28 mouse cellular contexts compared by ENCODE assay signal in the genomic region with DNA sequence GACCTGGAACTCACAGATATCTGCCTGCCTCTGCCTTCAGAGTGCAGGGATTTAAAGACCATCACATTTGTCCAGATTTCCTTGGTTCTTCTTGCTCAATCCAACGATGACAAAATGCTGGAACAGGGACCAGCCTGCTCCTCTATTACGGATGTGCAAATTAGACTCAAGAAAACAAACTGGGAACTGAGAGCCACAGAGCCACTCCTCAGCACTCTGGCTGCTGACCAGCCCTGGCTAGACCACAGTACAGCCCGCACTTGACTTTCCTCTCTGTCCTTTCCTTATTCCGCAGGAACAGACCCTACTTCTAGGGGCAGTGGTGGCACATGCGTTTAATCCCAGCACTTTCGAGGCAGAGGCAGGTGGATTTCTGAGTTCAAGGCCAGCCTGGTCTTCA. TPM values are rescaled to one million over a fixed set of nuclear protein-coding genes. Genes with fewer than 3 reads are reported as not detected.
DNase-seq lines count a peak whose midpoint lies in the region; ATAC-seq lines count a peak whose summit lies in the region.
"Had no signal": no experiment of that assay in that cellular context is flagged by ENCODE, and none has a peak within 500 bp of the region (broad histone marks: within the 10 kb centered on the region; RNA-seq: fewer than 3 reads in every experiment).

No protein-coding gene starts in this region.

- peak; percentile 74 to 79 for DNase-seq in heart, adult 18-20 months
- peak; percentile 24 for DNase-seq in lung, postnatal 25 days (ENCODE audit: low spot score)
- DNase-seq in lung, postnatal 4 days: no peak
- DNase-seq in gastrocnemius, postnatal 25 days: peak; percentile 69
- peak; percentile 65 for DNase-seq in skeletal muscle tissue, adult 2 months (ENCODE audit: low read depth, low spot score)
- DNase-seq: adrenal gland, adult 2 months; B cell, adult 2 months; cerebellum, adult 2 months; kidney, adult 9 months; kidney, postnatal 14 days; liver, postnatal 0 days; thymus, postnatal 14 days had no signal

- H3K27me3 ChIP-seq in heart, embryonic 12.5 days (replicated peaks): peaks cover 9% of the 10 kb centered on the region
- H3K27me3 ChIP-seq: embryonic facial prominence, embryonic 15.5 days; limb, embryonic 12.5 days had no signal

- H3K9ac ChIP-seq in heart, embryonic 12.5 days: no peak overlapping the region
- H3K9ac ChIP-seq: embryonic facial prominence, embryonic 15.5 days; heart, embryonic 13.5 days; limb, embryonic 12.5 days; liver, postnatal 0 days had no signal

- peaks cover 13% of the 10 kb centered on the region for H3K4me1 ChIP-seq in heart, embryonic 12.5 days (replicated peaks)

- ATAC-seq in heart, embryonic 12.5 days (ENCODE audit: insufficient number of reproducible peaks, low FRiP score): no peak
- no peak for ATAC-seq in granulocyte monocyte progenitor cell, adult 5-6 weeks (replicated peaks; ENCODE audit: poor library complexity, severe bottlenecking)
- ATAC-seq: forebrain, embryonic 14.5 days; hindbrain, embryonic 16.5 days; intestine, embryonic 16.5 days; liver, postnatal 0 days; Patski had no signal

- 69% methylated on average over 6 of the region's 6 CpGs for WGBS in heart, embryonic 12.5 days

- H3K36me3 ChIP-seq in heart, embryonic 12.5 days: peaks cover 7% of the 10 kb centered on the region; the same call in 1 of the 2 replicates
- H3K36me3 ChIP-seq: G1E; limb, embryonic 12.5 days had no signal

- no peaks in the 10 kb centered on the region for H3K9me3 ChIP-seq in heart, embryonic 12.5 days (replicated peaks)
- H3K9me3 ChIP-seq: embryonic facial prominence, embryonic 15.5 days; G1E; heart, embryonic 13.5 days; hindbrain, embryonic 10.5 days; limb, embryonic 12.5 days had no signal

- H3K27ac ChIP-seq in heart, embryonic 12.5 days (ENCODE audit: poor library complexity, severe bottlenecking): no peak overlapping the region
- H3K27ac ChIP-seq: embryonic facial prominence, embryonic 15.5 days; heart, embryonic 13.5 days; hindbrain, embryonic 10.5 days; layer of hippocampus, adult 2 months; limb, embryonic 12.5 days had no signal

- no peak overlapping the region for H3K4me3 ChIP-seq in heart, embryonic 12.5 days
- H3K4me3 ChIP-seq: embryonic facial prominence, embryonic 15.5 days; heart, embryonic 13.5 days; hindbrain, embryonic 10.5 days; layer of hippocampus, adult 2 months; limb, embryonic 12.5 days had no signal

- no peak overlapping the region for H3K4me2 ChIP-seq in heart, embryonic 12.5 days
- H3K4me2 ChIP-seq: embryonic facial prominence, embryonic 15.5 days; heart, embryonic 13.5 days; limb, embryonic 12.5 days; liver, embryonic 11.5 days; midbrain, embryonic 11.5 days had no signal

RNA-seq across cellular contexts. Expression of a gene that starts 4.7 kb away (rescaled TPM):
- 10 to 100 TPM; 64.0 to 71.6 TPM for total RNA-seq in heart, adult 18-20 months (2021)
- polyA plus RNA-seq in heart, embryonic 12.5 days (2016; fragmentation: Nextera tagmentation; extraction: Ambion mirVana): 32.2 and 32.8 TPM in 2 replicates
- total RNA-seq in gastrocnemius, postnatal 25 days (2021): 10 to 100 TPM; 46.7 to 59.3 TPM
- total RNA-seq in granulocyte monocyte progenitor cell, adult 5-6 weeks (2014; fragmentation: Nextera tagmentation): not detected in 2 replicates
- total RNA-seq in granulocyte monocyte progenitor cell, adult 5-6 weeks (2017): not detected in 2 replicates
- total RNA-seq: CH12.LX; G1E; megakaryocyte progenitor cell, adult 5-6 weeks had no signal
- polyA plus RNA-seq: G1E had no signal

RNA-seq across cellular contexts. Expression of a gene that starts 27.0 kb away (rescaled TPM):
- total RNA-seq in heart, adult 18-20 months (2021): 1 to 10 TPM in 1 of 2 experiments, under 1 TPM in 1; 0.98 to 1.7 TPM
- 8.5 and 9.2 TPM in 2 replicates for polyA plus RNA-seq in heart, embryonic 12.5 days (2016; fragmentation: Nextera tagmentation; extraction: Ambion mirVana)
- total RNA-seq in gastrocnemius, postnatal 25 days (2021): under 1 TPM; 0.54 to 0.95 TPM
- not detected in 2 replicates for total RNA-seq in granulocyte monocyte progenitor cell, adult 5-6 weeks (2014; fragmentation: Nextera tagmentation)
- not detected in 2 replicates for total RNA-seq in granulocyte monocyte progenitor cell, adult 5-6 weeks (2017)
- total RNA-seq: CH12.LX, G1E had no signal
- polyA plus RNA-seq: G1E had no signal

RNA-seq across cellular contexts. Expression of a gene that starts 28.1 kb away (rescaled TPM):
- 10 to 100 TPM; 30.0 to 33.2 TPM for total RNA-seq in heart, adult 18-20 months (2021)
- polyA plus RNA-seq in heart, embryonic 12.5 days (2016; fragmentation: Nextera tagmentation; extraction: Ambion mirVana): 90.0 and 95.3 TPM in 2 replicates
- total RNA-seq in gastrocnemius, postnatal 25 days (2021): 1 to 10 TPM; 4.2 to 8.1 TPM
- total RNA-seq in granulocyte monocyte progenitor cell, adult 5-6 weeks (2014; fragmentation: Nextera tagmentation): 5.6 and 6.3 TPM in 2 replicates
- total RNA-seq in granulocyte monocyte progenitor cell, adult 5-6 weeks (2017): 4.0 and 7.1 TPM in 2 replicates

RNA-seq across cellular contexts. Expression of a gene that starts 36.6 kb away (rescaled TPM):
- total RNA-seq in heart, adult 18-20 months (2021): under 1 TPM; 0.20 to 0.23 TPM
- 10.0 and 11.5 TPM in 2 replicates for polyA plus RNA-seq in heart, embryonic 12.5 days (2016; fragmentation: Nextera tagmentation; extraction: Ambion mirVana)
- total RNA-seq in gastrocnemius, postnatal 25 days (2021): under 1 TPM; 0.49 to 0.51 TPM
- total RNA-seq in granulocyte monocyte progenitor cell, adult 5-6 weeks (2014; fragmentation: Nextera tagmentation): not detected in 2 replicates
- not detected in 2 replicates for total RNA-seq in granulocyte monocyte progenitor cell, adult 5-6 weeks (2017)

RNA-seq across cellular contexts. Expression of a gene that starts 43.4 kb away (rescaled TPM):
- 1 to 10 TPM; 4.3 to 4.4 TPM for total RNA-seq in heart, adult 18-20 months (2021)
- 22.7 and 23.6 TPM in 2 replicates for polyA plus RNA-seq in heart, embryonic 12.5 days (2016; fragmentation: Nextera tagmentation; extraction: Ambion mirVana)
- 1 to 10 TPM; 3.2 to 3.5 TPM for total RNA-seq in gastrocnemius, postnatal 25 days (2021)
- 30.3 and 34.9 TPM in 2 replicates for total RNA-seq in granulocyte monocyte progenitor cell, adult 5-6 weeks (2014; fragmentation: Nextera tagmentation)
- total RNA-seq in granulocyte monocyte progenitor cell, adult 5-6 weeks (2017): 31.3 and 40.1 TPM in 2 replicates

Comparison
In these comparisons a context has a peak if more than half of its experiments do, and no peak if none do; other contexts are left out.
1. DNase-seq: peak in heart, adult 18-20 months (2 of 2), lung, postnatal 25 days (single experiment), gastrocnemius, postnatal 25 days (single experiment) and skeletal muscle tissue, adult 2 months (single experiment); none in lung, postnatal 4 days (0 of 2).
2. RNA of a gene that starts 4.7 kb away (total RNA-seq): 64.0 to 71.6 TPM in heart, adult 18-20 months and 46.7 to 59.3 TPM in gastrocnemius, postnatal 25 days; not detected in granulocyte monocyte progenitor cell, adult 5-6 weeks; every median in the first group is over 10 times any median in the second.